Mouse (Mus musculus): ENCODE data around the gene Cul3. TPM values are rescaled to one million over a fixed set of nuclear protein-coding genes. Genes with fewer than 3 reads are reported as not detected.

Cul3 gene
- polyA plus RNA-seq, 1 experiment from 2014 or later = 151 TPM

DNA sequence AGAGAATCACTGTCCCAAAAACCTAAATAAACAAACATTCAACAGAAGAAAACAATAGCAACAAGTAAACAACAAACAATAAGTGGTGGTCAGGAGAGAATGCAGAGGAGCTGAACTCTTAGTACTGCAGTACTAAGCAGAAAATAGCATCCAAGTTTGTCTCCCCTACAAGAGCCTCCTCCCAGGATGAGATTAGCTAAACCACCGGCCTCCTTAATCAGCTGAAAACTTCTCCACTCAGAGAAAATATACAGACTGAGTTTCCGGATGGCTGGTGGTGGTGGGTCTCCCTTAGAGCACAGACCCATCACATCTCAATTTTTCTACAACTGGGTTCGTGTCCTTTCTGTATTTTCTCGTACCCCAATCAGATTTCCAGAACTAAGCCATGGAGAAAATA lies 47.0 kb downstream of the Cul3 start:
- CTCF ChIA-PET = interaction anchor here (0.6 to 0.9 kb wide), 2 partner anchors 13 to 36 kb away, joined by 3 to 5 read pairs; no protein-coding TSS in a partner anchor
- no peak for TF ChIP-seq CTCF (IDR thresholded peaks at IDR 0.05)
- POLR2A ChIA-PET = interaction anchor here (0.7 kb wide), 1 partner anchor 25 kb away, joined by 5 read pairs; no protein-coding TSS in a partner anchor
- H3K27me3 ChIP-seq = no peaks in the 10 kb centered on the region
- no peak for DNase-seq (ENCODE audit: low read depth, low spot score)
- in situ Hi-C loops (cut with MboI; ENCODE audit: low pct_unique_long_range_greater_than_20kb) = no loop called here
- no peak for ATAC-seq

DNA sequence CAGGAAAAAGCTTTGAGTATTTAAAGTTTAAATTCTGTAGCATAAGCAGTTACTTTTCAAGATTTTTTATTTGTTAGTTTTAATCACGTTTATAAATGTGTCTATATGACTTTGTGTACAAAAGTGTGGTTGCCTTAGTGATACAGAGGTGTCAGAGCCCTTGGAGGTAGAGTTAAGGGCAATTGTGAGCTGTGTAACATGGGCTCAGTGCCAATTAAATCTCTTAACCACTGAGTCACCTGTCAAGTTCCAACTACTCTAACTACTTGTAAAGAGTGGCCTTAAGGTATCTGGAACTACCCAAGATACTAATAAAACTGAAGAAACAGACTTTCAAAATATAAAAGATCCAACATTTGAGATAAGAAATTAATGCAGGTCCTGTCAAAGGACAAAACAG lies 61.5 kb downstream of the Cul3 start:
- DNase-seq (ENCODE audit: low read depth, low spot score) = no peak
- CTCF ChIA-PET = no interaction called here
- in situ Hi-C loops (cut with MboI; ENCODE audit: low pct_unique_long_range_greater_than_20kb) = no loop called here
- POLR2A ChIA-PET = interaction anchor here (0.7 kb wide), 1 partner anchor 576 kb away, joined by 3 read pairs; no protein-coding TSS in a partner anchor
- ATAC-seq = no peak
- no peak for TF ChIP-seq CTCF (IDR thresholded peaks at IDR 0.05)
- H3K27me3 ChIP-seq = no peaks in the 10 kb centered on the region

DNA sequence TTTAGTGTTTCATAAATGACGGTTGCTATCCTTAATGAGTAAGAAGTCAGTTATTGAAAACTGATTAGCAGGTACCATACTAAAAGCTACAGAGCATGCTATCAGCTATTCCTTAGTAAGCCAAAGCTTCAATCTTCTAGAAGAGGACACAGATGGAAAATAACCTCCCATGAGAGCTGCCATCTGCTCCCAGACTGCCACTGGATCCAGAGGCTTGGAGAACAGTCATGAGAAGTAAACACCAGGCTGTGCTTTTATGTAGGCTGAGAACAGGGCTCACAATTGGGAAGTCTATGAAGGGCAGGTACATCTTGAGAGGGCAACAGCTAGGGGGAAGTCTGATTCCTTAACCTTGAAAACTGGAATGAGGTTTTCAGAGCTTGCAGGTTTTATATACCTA lies 79.8 kb downstream of the Cul3 start:
- no peak for TF ChIP-seq CTCF (IDR thresholded peaks at IDR 0.05)
- H3K27me3 ChIP-seq = no peaks in the 10 kb centered on the region
- POLR2A ChIA-PET = no interaction called here
- in situ Hi-C loops (cut with MboI; ENCODE audit: low pct_unique_long_range_greater_than_20kb) = no loop called here
- CTCF ChIA-PET = no interaction called here
- no peak for DNase-seq (ENCODE audit: low read depth, low spot score)
- ATAC-seq = no peak

DNA sequence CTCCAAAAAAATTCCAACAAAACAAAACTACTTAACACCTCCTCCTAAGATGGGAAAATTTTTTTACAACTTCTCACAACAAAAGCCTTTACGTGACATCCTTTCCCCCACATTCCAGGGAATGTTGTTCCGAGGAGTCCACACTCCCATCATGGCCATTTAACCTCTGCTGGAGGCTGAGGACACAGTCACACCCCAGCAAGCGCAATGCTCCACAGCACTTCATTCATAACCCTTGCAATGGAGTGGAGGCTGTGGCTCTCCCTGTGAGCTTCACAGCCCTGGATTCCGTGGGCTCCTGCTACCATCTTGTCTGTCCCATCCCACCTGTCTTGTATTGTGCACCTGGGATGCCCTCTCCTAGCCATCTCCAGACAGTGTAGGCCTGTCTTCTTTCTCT lies 81.6 kb downstream of the Cul3 start:
- DNase-seq (ENCODE audit: low read depth, low spot score) (no peak), ATAC-seq (peak; percentile 66)
- in situ Hi-C loops (cut with MboI; ENCODE audit: low pct_unique_long_range_greater_than_20kb) = no loop called here
- TF ChIP-seq CTCF (IDR thresholded peaks at IDR 0.05) = no peak
- H3K27me3 ChIP-seq = no peaks in the 10 kb centered on the region
- POLR2A ChIA-PET = interaction anchor here (0.5 kb wide), 1 partner anchor 1412 kb away, joined by 3 read pairs; no protein-coding TSS in a partner anchor
- CTCF ChIA-PET = no interaction called here

DNA sequence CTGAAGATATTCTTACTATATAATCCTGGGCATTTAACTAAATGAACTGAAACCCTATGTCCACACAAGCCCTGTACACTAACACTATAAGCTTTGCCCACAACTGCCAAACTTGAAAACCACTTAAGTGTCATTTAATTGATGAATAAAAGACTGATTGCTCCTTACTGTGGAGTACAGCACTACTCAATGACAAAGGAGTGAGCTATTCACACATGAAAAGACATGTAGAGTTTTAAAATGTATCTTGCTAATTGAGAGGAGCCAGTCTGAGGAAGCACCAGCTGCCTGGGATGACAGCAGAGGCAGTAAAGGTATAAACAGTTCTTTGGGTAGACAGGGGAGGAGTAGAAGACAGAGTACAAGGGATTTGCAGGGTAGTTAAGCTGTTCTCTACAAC lies 87.0 kb downstream of the Cul3 start:
- in situ Hi-C loops (cut with MboI; ENCODE audit: low pct_unique_long_range_greater_than_20kb) = no loop called here
- TF ChIP-seq CTCF (IDR thresholded peaks at IDR 0.05) = no peak
- ATAC-seq (no peak), DNase-seq (ENCODE audit: low read depth, low spot score) (no peak)
- no peaks in the 10 kb centered on the region for H3K27me3 ChIP-seq
- ChIA-PET CTCF (interaction anchor here (0.8 to 1.3 kb wide), 2 partner anchors 8 to 10 kb away, joined by 3 to 4 read pairs; no protein-coding TSS in a partner anchor), POLR2A (no interaction called here)

DNA sequence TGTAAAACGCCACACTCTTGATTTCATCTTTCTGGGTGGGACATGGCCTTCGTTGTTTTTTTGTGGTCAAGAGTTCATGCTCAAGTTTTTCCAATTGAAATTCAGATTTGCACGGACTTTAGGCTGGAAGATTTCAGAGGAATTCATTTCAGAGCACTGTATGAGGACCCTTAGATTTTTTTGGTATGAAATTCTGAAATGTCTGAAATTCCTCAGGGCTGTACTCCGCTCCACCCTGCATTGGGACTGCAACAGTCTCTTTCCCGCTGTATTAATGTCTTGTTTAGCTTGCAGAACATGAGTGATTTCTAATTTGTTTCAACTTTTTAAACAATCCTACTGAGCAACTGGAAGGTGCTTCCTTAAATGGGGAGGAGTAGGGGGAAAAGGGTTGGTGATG lies 90.0 kb downstream of the Cul3 start:
- in situ Hi-C loops (cut with MboI; ENCODE audit: low pct_unique_long_range_greater_than_20kb) = no loop called here

DNA sequence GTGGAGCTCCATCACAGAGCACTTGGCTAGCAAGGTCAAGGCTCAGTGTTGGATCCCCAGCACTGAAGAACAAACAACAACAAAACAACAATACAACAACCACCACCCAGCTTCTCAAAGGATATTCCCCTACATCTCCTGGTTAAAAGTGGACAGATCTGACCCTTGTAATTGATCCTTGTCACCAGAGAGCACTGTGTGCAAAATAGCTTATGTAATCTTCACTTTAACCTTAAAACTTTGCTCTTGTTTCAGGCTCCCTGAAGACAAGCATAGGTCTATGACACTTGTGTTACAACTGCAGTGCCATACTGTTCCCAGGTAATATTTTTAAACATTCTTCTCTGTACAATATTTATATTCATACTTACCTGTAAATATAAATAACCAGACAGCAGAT lies 93.1 kb downstream of the Cul3 start:
- ChIA-PET CTCF (interaction anchor here (1.2 kb wide), 1 partner anchor 29 kb away, joined by 3 read pairs; no protein-coding TSS in a partner anchor), POLR2A (no interaction called here)
- DNase-seq (ENCODE audit: low read depth, low spot score) (no peak), ATAC-seq (no peak)
- in situ Hi-C loops (cut with MboI; ENCODE audit: low pct_unique_long_range_greater_than_20kb) = no loop called here
- no peaks in the 10 kb centered on the region for H3K27me3 ChIP-seq
- TF ChIP-seq CTCF (IDR thresholded peaks at IDR 0.05) = no peak

More for the DNA sequence above, 90.0 kb downstream of the Cul3 start:
- ATAC-seq = no peak
- H3K27me3 ChIP-seq = no peaks in the 10 kb centered on the region
- ChIA-PET POLR2A (no interaction called here), CTCF (no interaction called here)
- DNase-seq (ENCODE audit: low read depth, low spot score) = no peak
- no peak for TF ChIP-seq CTCF (IDR thresholded peaks at IDR 0.05)

DNA sequence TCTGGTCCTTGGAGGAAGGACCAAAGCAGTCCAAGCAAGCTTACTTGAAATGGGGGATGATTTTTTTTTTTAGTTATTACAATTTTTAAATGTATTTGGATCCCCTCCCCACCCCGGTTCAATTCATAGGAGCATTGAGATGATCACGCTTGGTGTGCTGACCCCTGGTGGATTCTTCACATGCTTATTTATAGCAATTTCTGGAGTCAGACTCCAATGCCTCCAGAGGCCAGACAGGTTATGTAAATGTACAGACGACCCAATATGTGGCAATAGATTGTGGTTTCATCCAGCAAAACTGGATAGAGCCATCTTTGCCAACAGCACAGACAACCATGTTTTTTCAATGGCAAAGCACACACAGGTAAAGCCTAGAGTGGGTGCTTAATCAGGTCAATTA lies 96.2 kb downstream of the Cul3 start:
- in situ Hi-C loops (cut with MboI; ENCODE audit: low pct_unique_long_range_greater_than_20kb) = no loop called here
- no peak for DNase-seq (ENCODE audit: low read depth, low spot score)
- ChIA-PET POLR2A (interaction anchor here (0.7 kb wide), 1 partner anchor 185 kb away, joined by 3 read pairs; no protein-coding TSS in a partner anchor), CTCF (interaction anchor here (1.8 kb wide), 2 partner anchors 9 to 63 kb away, joined by 3 to 5 read pairs; no protein-coding TSS in a partner anchor)
- TF ChIP-seq CTCF (IDR thresholded peaks at IDR 0.05) = peak; percentile 31
- ATAC-seq = no peak
- H3K27me3 ChIP-seq = no peaks in the 10 kb centered on the region

DNA sequence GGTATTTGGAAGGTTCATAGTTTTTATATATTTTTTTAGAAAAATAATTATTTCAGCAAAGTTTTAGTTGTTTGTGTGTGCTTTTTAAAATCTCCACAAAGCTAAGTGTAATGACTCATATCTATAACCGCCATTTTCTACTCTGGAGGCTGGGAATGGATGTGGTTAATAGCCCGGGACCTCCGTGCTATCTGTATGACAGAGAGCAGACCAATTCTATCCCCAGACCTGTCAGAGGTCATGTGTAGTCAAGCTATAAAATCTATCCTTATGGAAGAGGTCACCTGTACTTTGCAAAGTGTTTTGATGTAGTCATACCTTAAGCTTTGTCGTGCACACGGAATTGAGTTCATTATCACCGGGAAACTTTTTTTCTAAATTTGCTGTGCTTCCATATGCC lies 98.7 kb downstream of the Cul3 start:
- no peak for ATAC-seq
- POLR2A ChIA-PET = no interaction called here
- no peak for TF ChIP-seq CTCF (IDR thresholded peaks at IDR 0.05)
- CTCF ChIA-PET = no interaction called here
- no peaks in the 10 kb centered on the region for H3K27me3 ChIP-seq
- in situ Hi-C loops (cut with MboI; ENCODE audit: low pct_unique_long_range_greater_than_20kb) = no loop called here
- no peak for DNase-seq (ENCODE audit: low read depth, low spot score)

DNA sequence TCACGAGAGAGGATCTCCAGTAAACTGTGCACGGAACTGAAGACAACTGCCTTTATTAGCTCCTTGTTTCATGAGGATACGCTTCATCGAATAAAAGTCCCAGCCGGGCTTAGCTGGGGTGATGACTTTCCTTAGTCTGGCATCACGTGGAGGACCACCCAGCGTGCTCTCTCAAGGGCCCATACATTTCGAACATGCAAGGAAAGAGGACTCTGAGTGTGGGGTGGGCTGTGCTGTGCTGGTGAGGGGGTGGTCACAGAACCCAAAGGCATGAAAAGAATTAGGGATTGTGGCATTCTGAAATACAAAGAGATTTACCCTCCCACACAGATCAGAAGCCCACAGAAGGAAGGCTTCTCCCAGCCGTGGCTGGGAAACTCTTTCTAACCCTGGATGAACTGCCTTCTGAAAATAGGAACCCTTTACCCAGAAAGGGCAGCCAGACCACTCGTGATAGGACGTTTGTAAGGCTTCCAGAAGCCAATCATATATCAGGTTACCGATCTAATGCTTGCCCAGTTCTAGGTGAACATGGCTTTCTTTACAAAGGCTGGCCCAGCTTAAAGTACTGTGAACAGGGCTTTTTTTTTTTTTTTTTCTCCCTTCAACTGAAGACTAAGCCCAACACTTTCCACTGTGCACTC lies 100.1 kb downstream of the Cul3 start:
- DNase-seq (ENCODE audit: low read depth, low spot score) (no peak), ATAC-seq (no peak)
- no peak for TF ChIP-seq CTCF (IDR thresholded peaks at IDR 0.05)
- ChIA-PET POLR2A (no interaction called here), CTCF (no interaction called here)
- in situ Hi-C loops (cut with MboI; ENCODE audit: low pct_unique_long_range_greater_than_20kb) = no loop called here
- H3K27me3 ChIP-seq = no peaks in the 10 kb centered on the region

DNA sequence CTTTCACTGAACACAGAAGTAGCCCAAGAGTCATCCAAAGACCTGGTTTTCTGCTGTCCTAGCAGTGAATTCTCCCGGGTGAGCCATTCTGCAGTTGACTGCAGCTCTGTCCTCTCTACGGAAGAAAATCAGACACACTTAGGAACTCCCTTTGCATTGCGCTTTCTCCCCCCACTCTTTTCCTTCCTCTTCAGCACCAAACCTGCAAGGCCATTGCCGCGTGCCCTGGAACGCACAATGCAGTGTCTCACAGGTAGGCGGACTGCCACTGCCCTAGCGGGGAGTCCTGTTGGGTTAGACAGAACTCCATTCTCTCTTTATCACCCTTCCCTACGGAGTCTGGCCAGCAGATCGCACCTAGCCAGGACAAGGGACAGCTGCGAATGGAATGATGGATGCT lies 100.8 kb downstream of the Cul3 start:
- no peak for ATAC-seq
- DNase-seq (ENCODE audit: low read depth, low spot score) = no peak
- in situ Hi-C loops (cut with MboI; ENCODE audit: low pct_unique_long_range_greater_than_20kb) = no loop called here
- ChIA-PET CTCF (no interaction called here), POLR2A (no interaction called here)
- H3K27me3 ChIP-seq = peaks cover 4% of the 10 kb centered on the region
- no peak for TF ChIP-seq CTCF (IDR thresholded peaks at IDR 0.05)
